Mouse (Mus musculus) adrenal gland, adult (tissue): ENCODE measurements at regions not wholly inside any gene's neighbourhood (a gene's known extent, or its start where the extent isn't known, plus 50 kb on each side); places are given as distances from the start of the nearest gene placed in this dataset.

Source experiments
- DNase-seq, 2 experiments: peaks; one replicate each; pipeline ENCODE4 v3.0.0; 2022 to 2023; ENCODE audit warnings: low spot score in 1 of 2; ENCODE audit not compliant: inconsistent age in 2 of 2

DNA sequence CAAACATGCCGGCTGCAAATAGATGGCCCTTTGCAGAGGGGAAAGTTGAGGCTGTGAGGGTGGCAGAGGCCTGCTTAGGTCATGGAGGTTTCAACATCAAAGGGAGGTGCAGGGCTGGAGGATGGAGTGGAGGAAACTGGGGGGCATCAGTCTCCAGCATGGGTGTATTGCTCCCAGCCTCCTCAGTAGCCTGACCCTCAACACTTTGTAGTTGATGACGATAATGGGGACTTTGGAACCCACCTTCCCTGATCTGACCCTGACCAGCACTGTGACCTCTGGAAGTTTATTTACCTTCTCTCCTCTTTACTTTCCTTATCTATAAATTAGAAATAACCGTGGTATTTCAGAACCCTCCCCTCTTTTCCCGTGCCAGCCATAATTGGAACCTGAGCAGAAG, 56.2 kb downstream of the Gm26897 start:
- DNase-seq = no peak

DNA sequence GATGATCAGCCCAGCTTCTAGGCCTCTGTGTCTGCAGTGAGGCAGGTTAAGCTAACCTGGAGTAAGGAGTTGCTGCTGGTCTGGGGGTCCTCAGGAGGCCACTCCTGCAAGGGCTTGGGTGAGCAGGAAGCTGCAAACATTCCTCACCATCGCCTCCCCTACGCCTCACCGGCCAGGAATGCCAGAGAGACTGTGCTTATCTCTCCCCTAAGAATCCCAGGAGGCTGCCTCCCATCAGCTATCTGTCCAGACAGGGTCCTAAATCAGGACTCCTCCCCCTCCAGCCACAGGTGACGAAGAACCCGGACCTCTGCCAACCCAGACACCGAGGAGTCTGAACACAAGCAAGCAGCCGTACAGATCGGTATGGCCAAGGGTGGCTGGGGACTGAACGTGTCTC, 56.8 kb downstream of the Gm26897 start:
- DNase-seq = no peak

DNA sequence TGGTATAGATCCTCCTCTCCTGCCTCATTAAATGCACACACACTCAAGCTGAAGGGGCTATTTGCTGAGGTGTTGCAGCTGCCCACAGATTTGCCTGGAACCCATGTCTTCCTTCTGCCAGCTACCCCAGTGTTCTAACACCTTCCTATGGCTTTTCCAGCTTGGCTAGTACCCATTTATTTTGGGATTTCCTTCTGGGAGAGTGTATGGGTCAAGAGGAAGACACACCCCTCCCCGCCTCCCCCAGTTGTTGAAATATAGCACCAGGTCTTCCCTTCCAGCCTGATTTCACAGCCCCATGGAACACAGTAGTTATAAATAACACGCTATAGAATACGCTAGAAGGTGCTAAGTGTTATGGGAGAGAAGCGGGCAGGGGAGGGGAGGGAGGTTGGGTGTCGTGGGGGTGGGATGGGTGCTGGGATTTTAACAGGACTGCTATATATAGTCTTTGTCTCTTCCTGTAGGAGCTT, 57.4 kb downstream of the Gm26897 start:
- no peak for DNase-seq

- DNase-seq = no peak
These were observed 59.0 kb downstream of the Gm26897 start for GRCm38 (mm10) chr5:111792746-111793145.

GRCm38 (mm10) chr5:111793178-111793577, 59.5 kb downstream of the Gm26897 start:
- no peak for DNase-seq

- no peak for DNase-seq
These were observed 63.2 kb downstream of the Gm26897 start for GRCm38 (mm10) chr5:111796889-111797288.

GRCm38 (mm10) chr5:111799700-111800311, 66.1 kb downstream of the Gm26897 start:
- peak; percentile 85 to 92 for DNase-seq

DNA sequence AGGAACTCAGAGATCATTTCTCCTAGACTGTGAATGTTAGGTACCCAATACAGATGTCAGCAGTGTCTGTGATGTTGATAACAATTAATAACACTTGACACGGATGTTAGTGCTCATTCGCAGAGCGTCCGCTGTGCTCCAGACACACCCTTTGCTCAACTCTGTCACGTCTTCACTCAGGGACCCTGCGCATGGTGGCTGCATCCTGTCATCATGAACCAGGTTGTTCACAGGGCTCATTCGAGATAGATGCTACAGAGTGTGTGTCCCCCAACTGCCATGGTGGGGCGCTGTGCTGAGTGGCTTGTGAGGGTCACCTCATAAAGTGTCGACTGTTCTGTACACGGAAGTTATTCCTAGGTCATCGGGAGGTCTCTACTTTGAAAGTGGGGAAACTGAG, 66.8 kb downstream of the Gm26897 start:
- DNase-seq = no peak

DNA sequence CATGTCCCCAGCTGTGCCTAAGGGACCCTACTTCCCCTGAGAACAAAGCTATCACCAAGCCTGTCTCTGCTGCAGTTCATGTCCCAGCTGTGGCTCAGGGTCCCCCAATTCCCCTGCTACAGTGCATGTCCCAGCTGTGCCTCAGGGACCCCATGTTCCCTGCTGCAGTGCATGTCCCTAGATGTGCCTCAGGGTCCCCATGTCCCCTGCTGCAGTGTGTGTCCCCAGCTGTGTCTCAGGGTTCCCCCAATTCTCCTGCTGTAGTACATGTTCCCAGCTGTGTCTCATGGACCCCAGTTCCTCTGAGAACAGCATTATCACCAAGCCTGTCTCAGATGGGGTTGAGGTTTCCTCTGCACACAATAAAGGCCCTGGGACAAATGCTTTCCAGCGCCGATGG, 67.3 kb downstream of the Gm26897 start:
- no peak for DNase-seq

DNA sequence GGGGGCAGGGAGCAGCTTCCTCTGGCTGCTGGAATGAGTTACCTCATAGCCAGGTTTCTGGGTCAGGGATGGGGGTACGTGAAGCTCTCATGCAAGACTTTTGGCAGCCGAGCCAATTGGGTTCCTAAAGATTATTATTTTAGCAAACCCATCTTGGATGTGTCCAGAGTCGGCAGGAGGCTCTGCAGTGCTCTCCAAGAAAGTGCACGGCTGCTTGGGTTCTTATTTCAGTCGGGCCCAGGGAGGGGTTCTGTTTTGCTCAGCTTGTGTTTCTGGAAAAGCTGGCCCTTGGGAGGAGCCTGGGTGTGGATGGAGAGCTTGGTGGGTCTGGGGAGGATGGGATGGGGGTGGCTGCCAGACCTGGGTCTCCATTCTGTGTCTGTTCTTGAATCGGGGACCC, 70.8 kb downstream of the Gm26897 start:
- DNase-seq = no peak

DNA sequence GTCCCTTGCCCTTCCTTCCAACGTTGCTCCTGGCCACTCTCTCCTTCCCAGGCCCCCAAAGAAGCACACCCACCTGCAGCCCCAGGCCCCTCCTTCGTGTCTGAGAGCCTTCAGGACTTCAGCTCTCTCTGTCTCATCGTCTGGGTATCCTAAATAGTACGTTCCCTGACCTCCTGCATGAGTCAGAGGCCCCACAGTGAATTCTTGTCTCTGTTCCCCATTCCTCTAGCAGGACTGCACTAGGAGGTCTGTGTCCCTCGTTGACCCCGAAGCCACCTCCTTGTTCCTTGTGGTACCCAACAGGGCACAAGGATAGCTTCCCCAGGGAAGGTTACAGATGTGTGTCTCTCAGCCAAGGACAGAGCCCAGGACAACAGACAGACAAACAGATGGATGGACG, 71.4 kb downstream of the Gm26897 start:
- no peak for DNase-seq

DNA sequence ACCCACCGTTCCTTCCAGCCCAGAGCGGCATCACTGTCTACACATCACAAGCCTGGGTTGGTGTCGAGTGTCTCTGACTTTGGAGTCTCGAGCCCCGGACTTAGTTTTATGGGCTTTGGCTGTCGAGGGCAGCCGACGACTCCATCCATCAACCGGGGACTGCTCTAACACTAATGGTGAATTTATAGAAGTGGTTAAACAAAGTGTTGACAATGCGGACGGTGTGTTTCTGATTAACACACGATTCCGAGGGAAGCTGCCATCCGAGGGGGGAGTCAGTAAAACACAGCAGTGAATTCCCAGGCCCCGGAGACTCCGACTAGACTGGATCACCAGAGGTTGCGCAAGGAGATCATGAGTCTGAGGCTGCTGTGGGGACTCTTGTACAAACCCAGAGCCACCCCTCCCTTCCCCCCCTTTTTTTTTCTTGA, 72.1 kb downstream of the Gm26897 start:
- no peak for DNase-seq

DNA sequence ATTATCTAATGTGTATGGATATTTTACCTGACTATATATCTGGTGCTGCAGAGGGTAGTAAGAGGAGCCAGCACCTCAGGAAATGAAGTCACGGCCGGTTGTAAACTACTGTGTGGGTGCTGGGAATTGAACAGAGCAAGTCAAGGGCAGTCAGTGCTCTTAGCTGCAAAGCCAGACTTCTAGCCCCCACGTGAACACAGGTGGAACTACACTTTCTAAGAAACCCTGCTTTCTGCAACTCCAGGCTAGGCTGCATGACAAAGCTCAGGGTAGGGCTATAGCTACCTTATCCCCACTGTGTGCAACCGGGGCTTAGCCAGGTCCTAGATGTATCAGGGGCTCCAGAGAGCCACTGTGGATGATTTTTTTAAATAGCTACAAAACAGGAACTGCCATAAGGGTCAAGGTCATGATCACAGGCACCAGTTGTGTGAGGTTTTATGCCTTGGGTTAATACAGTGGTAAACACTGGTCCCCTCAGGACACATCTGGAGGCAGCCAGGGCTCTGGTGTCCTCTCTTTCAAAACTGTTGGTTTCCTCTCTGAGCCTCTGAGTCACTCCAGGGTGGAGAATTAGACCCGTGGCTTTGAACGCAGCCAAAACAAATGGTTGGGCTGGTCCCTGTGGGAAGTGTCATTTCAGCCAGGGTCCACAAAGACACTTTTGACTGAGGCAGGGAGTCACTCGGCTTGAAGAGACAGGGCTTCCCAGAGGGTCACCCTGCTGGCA, 76.5 kb downstream of the Gm26897 start:
- no peak for DNase-seq

- DNase-seq = no peak
These were observed 78.9 kb downstream of the Gm26897 start for GRCm38 (mm10) chr5:111812581-111812980.

GRCm38 (mm10) chr5:111813090-111813753, 79.5 kb downstream of the Gm26897 start:
- peak in 1 of 2 experiments; percentile 33 for DNase-seq

DNA sequence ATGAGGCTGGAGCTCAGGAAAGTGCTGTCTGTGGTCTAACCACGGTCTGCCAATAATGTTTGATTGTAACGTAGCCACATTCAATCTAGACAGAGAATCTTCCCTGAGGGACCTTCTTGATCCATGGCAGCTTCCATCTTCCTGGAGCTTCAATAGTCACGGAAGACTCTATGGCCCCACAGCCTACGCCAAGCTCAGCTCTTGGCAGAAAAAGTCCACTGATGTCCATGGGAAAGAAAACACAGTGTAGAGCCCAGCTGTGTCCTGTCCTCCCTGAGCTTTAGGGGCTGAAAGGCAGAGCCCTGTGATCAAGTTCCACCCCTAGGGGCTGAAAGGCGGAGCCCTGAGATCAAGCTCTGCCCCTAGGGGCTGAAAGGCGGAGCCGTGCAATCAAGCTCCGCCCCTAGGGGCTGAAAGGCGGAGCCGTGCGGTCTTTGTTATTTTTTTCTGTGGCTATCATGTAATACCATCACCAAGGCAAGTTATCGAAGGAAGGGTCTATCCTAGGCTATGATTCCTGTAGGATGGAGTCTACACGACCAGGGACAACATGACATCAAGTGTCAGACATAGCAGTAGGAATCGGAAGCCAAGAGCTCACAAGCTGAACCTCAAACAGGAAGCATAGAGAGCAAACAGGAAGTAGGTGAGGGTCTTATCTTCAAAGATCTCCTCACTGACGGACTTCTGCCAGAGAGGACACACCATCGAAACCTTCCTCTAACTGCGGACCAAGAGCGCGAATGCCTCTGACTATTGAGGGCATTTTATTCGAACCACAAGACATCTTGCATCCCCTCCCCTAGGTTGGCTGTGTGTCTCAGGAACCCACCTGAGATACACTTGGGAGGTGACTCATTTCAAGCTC, 81.4 kb downstream of the Gm26897 start:
- DNase-seq = no peak

DNA sequence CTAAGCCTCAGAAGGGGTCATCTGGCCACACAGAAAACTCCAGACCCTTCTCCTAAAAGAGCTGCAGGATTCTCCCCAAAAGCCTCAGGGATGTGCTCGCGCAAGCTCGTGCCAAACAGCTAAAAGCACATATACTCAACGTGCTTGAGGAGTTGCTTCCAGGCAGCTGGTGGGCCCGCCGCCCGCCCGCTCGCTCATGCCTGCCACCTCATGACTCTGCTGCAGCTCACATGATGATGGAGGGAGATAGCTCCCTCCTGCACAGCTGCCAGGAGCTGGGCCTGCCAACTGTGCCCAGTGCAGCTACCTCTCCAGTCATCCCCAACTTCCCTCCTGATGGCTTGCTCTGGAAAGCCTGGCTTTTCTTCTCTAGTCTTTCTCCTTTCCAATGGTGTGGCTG, 87.2 kb downstream of the Gm26897 start:
- no peak for DNase-seq

DNA sequence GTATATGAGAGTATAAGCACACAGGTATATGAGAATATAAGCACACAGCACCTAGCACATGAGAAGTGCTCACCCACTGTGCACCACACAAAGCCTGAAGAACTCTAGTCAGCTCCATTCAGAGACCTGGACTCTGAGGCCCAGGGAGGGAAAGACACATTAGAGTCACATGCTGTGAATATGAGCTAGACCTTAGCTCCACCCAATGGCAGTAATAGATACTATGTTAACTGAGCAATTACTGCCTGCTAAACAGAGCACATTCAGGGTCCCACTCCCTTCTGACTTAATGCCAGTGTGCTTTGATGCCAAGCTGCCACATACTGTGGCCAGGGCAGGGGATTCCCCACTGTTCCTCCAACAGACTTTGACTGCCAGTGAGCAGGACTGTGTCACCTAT, 89.2 kb downstream of the Gm26897 start:
- no peak for DNase-seq

- no peak for DNase-seq
These were observed 89.7 kb downstream of the Gm26897 start for GRCm38 (mm10) chr5:111823420-111823819.

DNA sequence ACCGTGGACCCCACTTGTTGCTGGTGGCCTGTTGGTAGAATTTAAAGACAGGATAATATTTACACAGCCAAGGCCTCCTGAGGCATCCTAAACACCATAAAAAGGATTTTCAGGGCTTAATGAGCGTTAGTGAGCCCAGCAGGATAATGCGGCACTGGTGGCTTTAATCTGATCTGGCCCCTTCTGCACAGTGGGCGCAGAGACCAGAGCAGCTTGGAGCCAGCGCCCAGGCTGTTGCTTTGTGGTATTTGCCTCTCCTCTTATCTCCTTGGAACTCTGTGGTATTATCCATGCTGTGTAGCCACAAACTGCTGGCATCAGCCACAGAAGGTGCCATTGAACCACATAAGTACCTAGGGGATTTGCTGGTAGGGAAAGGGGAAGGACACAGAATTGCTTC, 90.1 kb downstream of the Gm26897 start:
- DNase-seq = no peak

- no peak for DNase-seq
These were observed 90.9 kb downstream of the Gm26897 start for GRCm38 (mm10) chr5:111824600-111825130.
